Mouse (Mus musculus) G1E (cell line): ENCODE data around the gene Cnga1.

Experiments used
- CTCF ChIP-seq: IDR thresholded peaks from 2 replicates; pipeline ENCODE4 v1.5.1; 2012; ENCODE audit warnings: low read depth, low read length, inconsistent platforms, mixed read lengths
- GATA1 ChIP-seq: IDR thresholded peaks from 2 replicates; pipeline ENCODE4 v1.6.1; 2012; ENCODE audit warnings: borderline replicate concordance, low read length, inconsistent platforms, mixed read lengths
- POLR2AphosphoS5 ChIP-seq: IDR thresholded peaks from 2 replicates; pipeline ENCODE4 v1.6.1; 2012; ENCODE audit warnings: low read depth, low read length, inconsistent platforms; ENCODE audit not compliant: insufficient replicate concordance
- TAL1 ChIP-seq: conservative IDR thresholded peaks from 2 replicates; pipeline ENCODE4 v1.6.1; 2012; ENCODE audit warnings: low read depth, low read length, inconsistent platforms, mixed read lengths

- TF ChIP-seq CTCF (no peak), TAL1 (no peak), POLR2AphosphoS5 (no peak), GATA1 (no peak)
These were observed 26.7 kb downstream of the Cnga1 start for GRCm38 (mm10) chr5:72617413-72617812.
